Comparison of ENCODE assay signal across 9 mouse cellular contexts in genomic region chr11:61683907-61684731, GRCm38 (mm10). TPM values are rescaled to one million over a fixed set of nuclear protein-coding genes. Genes with fewer than 3 reads are reported as not detected.
DNase-seq lines count a peak whose midpoint lies in the region; ATAC-seq lines count a peak whose summit lies in the region.
"Had no signal": no experiment of that assay in that cellular context is flagged by ENCODE, and none has a peak within 500 bp of the region (broad histone marks: within the 10 kb centered on the region; RNA-seq: fewer than 3 reads in every experiment).

Gene Fam83g (plus strand): TSS chr11:61684091.

- peak within 1 kb of the TSS; percentile 87 for H3K27ac ChIP-seq in liver, embryonic 13.5 days

- peak within 1 kb of the TSS; percentile 84 for H3K9ac ChIP-seq in liver, embryonic 13.5 days

- peak; percentile 82 for DNase-seq in CD4-positive helper T cell, adult 2 months (ENCODE audit: low read depth, low spot score)
- peak; percentile 79 for DNase-seq in c-Kit-negative CD71-positive TER-119-positive erythroid progenitor cells, embryonic 14.5 days (ENCODE audit: low read depth, low spot score)
- DNase-seq in gastrocnemius, adult 8-10 months (ENCODE audit: low spot score in 2 of 2): peak; percentile 17 to 37
- DNase-seq in induced T-regulatory cell, adult 2 months (ENCODE audit: low read depth): peak; percentile 87
- DNase-seq in liver, embryonic 13.5 days: peak; percentile 78
- peak; percentile 82 for DNase-seq in neural tube, embryonic 10.5 days (ENCODE audit: extremely low spot score, low spot score)
- peak; percentile 58 to 72 for DNase-seq in thymus, postnatal 10 days (ENCODE audit: low spot score in 2 of 2)
- no peak for DNase-seq in layer of hippocampus, adult 8-10 months (ENCODE audit: low spot score in 2 of 2)

- ATAC-seq in liver, embryonic 13.5 days (ENCODE audit: low read depth): peak; percentile 79

- peak within 1 kb of the TSS; percentile 75 for H3K4me3 ChIP-seq in liver, embryonic 13.5 days (replicated peaks)

- no peaks in the 10 kb centered on the region for H3K9me3 ChIP-seq in liver, embryonic 13.5 days (replicated peaks)
- H3K9me3 ChIP-seq: G1E had no signal

- WGBS in liver, embryonic 13.5 days (ENCODE audit: insufficient replicate concordance): 1% methylated on average over 76 of the region's 76 CpGs

- H3K27me3 ChIP-seq in liver, embryonic 13.5 days: peaks cover 28% of the 10 kb centered on the region

- H3K4me1 ChIP-seq in liver, embryonic 13.5 days (replicated peaks): peaks cover 59% of the 10 kb centered on the region

- H3K4me2 ChIP-seq in liver, embryonic 13.5 days: peak within 1 kb of the TSS; percentile 91

- H3K36me3 ChIP-seq in liver, embryonic 13.5 days: 0 out of 2 replicates have a peak, but pooled peaks cover 8% of the 10 kb centered on the region
- H3K36me3 ChIP-seq: G1E had no signal

RNA-seq across cellular contexts. Expression of gene Fam83g, which starts in this region (rescaled TPM):
- total RNA-seq in gastrocnemius, adult 8-10 months (2022): 1 to 10 TPM in 1 of 4 experiments, under 1 TPM in 3; 0.36 to 1.0 (median 0.77) TPM
- 5.4 and 5.5 TPM in 2 replicates for polyA plus RNA-seq in liver, embryonic 13.5 days (2015; fragmentation: Nextera tagmentation; extraction: Ambion mirVana)
- under 1 TPM in 3 of 4 experiments, not detected in 1; 0.06 to 0.20 (median 0.09) TPM for total RNA-seq in layer of hippocampus, adult 8-10 months (2022)
- polyA plus RNA-seq: G1E had no signal

Comparison
In these comparisons a context has a peak if more than half of its experiments do, and no peak if none do; other contexts are left out.
1. DNase-seq: peak in CD4-positive helper T cell, adult 2 months (single experiment), c-Kit-negative CD71-positive TER-119-positive erythroid progenitor cells, embryonic 14.5 days (single experiment), gastrocnemius, adult 8-10 months (2 of 2), induced T-regulatory cell, adult 2 months (single experiment), liver, embryonic 13.5 days (single experiment), neural tube, embryonic 10.5 days (single experiment) and thymus, postnatal 10 days (2 of 2); none in layer of hippocampus, adult 8-10 months (0 of 2).